Mouse (Mus musculus) embryonic fibroblast, embryonic 13.5 days (primary cell): ENCODE data around the gene 3110082I17Rik.

Source experiments
- CTCF ChIP-seq: IDR thresholded peaks from 2 replicates; pipeline ENCODE4 v1.5.1; 2011; ENCODE audit warnings: mild to moderate bottlenecking, control low read depth, low read length, moderate library complexity, borderline replicate concordance; ENCODE audit not compliant: insufficient read depth
- POLR2A ChIP-seq: IDR thresholded peaks from 2 replicates; pipeline ENCODE4 v1.6.1; 2011; ENCODE audit warnings: low read depth, mild to moderate bottlenecking, control low read depth, low read length, moderate library complexity

GRCm38 (mm10) chr5:139347225-139347624, 113.1 kb downstream of the 3110082I17Rik start:
- no peak for TF ChIP-seq CTCF
- no peak for TF ChIP-seq POLR2A
